Mouse (Mus musculus): ENCODE measurements around the gene Aptx. TPM values are rescaled to one million over a fixed set of nuclear protein-coding genes. Genes with fewer than 3 reads are reported as not detected.
A peak's percentile ranks its signal among the peaks of the same experiment; 100 is the strongest.

The Aptx gene
- polyA plus RNA-seq, 1 experiment from 2014 or later: 42.1 TPM

- H3K9me3 ChIP-seq (ENCODE audit: control insufficient read depth, low read length): no peaks in the 10 kb centered on the region
- peaks cover 5% of the 10 kb centered on the region; the same call in 1 of the 2 replicates for H3K4me1 ChIP-seq (replicated peaks; ENCODE audit: control insufficient read depth, insufficient read depth, low read length)
- DNase-seq (ENCODE audit: low spot score) (peak; percentile 49), ATAC-seq (ENCODE audit: low FRiP score) (peak; percentile 33; the same call in 1 of the 2 replicates)
- H3K36me3 ChIP-seq (replicated peaks; ENCODE audit: control insufficient read depth, insufficient read depth): peaks cover 7% of the 10 kb centered on the region; the same call in 1 of the 2 replicates
- H3K27ac ChIP-seq: no peak overlapping the region
- WGBS: 56% methylated on average over 5 of the region's 5 CpGs
- no peak overlapping the region for H3K9ac ChIP-seq
- no peaks in the 10 kb centered on the region for H3K27me3 ChIP-seq (ENCODE audit: control insufficient read depth, insufficient read depth, low read length)
- H3K4me3 ChIP-seq (replicated peaks; ENCODE audit: low read length): no peak overlapping the region
- H3K4me2 ChIP-seq (replicated peaks): no peak overlapping the region
Measured at GRCm38 (mm10) chr4:40680250-40680860, 22.6 kb downstream of the Aptx start.

- Histone ChIP-seq H3K4me3 (replicated peaks; ENCODE audit: low read length) (no peak overlapping the region), H3K4me1 (replicated peaks; ENCODE audit: control insufficient read depth, insufficient read depth, low read length) (peaks cover 5% of the 10 kb centered on the region; the same call in 1 of the 2 replicates), H3K36me3 (replicated peaks; ENCODE audit: control insufficient read depth, insufficient read depth) (no peaks in the 10 kb centered on the region), H3K9ac (no peak overlapping the region), H3K4me2 (replicated peaks) (peak overlapping the region; percentile 41; the same call in 1 of the 2 replicates), H3K9me3 (ENCODE audit: control insufficient read depth, low read length) (no peaks in the 10 kb centered on the region), H3K27ac (no peak overlapping the region), H3K27me3 (ENCODE audit: control insufficient read depth, insufficient read depth, low read length) (no peaks in the 10 kb centered on the region)
- whole genome bisulfite sequencing: 46% methylated on average over 5 of the region's 5 CpGs
- ATAC-seq (ENCODE audit: low FRiP score) (no peak), DNase-seq (ENCODE audit: low spot score) (peak; percentile 50)
Measured at GRCm38 (mm10) chr4:40677132-40677531, 25.9 kb downstream of the Aptx start.

- Histone ChIP-seq H3K4me3 (replicated peaks; ENCODE audit: low read length) (no peak overlapping the region), H3K9me3 (ENCODE audit: control insufficient read depth, low read length) (no peaks in the 10 kb centered on the region), H3K36me3 (replicated peaks; ENCODE audit: control insufficient read depth, insufficient read depth) (no peaks in the 10 kb centered on the region), H3K4me2 (replicated peaks) (peak overlapping the region; percentile 41), H3K9ac (no peak overlapping the region), H3K27me3 (ENCODE audit: control insufficient read depth, insufficient read depth, low read length) (no peaks in the 10 kb centered on the region), H3K27ac (no peak overlapping the region), H3K4me1 (replicated peaks; ENCODE audit: control insufficient read depth, insufficient read depth, low read length) (peaks cover 5% of the 10 kb centered on the region; the same call in 1 of the 2 replicates)
- ATAC-seq (ENCODE audit: low FRiP score) (0 out of 2 replicates have a peak, but pooled peaks have one; percentile 10), DNase-seq (ENCODE audit: low spot score) (no peak)
- WGBS: 17% methylated on average over 14 of the region's 14 CpGs
Measured at GRCm38 (mm10) chr4:40676338-40676737, 26.7 kb downstream of the Aptx start.

GRCm38 (mm10) chr4:40673526-40673925 lies 29.5 kb downstream of the Aptx start:
- no peaks in the 10 kb centered on the region for H3K36me3 ChIP-seq (replicated peaks; ENCODE audit: control insufficient read depth, insufficient read depth)
- ATAC-seq (ENCODE audit: low FRiP score) (no peak), DNase-seq (ENCODE audit: low spot score) (no peak)
- H3K27me3 ChIP-seq (ENCODE audit: control insufficient read depth, insufficient read depth, low read length): no peaks in the 10 kb centered on the region
- peaks cover 5% of the 10 kb centered on the region; the same call in 1 of the 2 replicates for H3K4me1 ChIP-seq (replicated peaks; ENCODE audit: control insufficient read depth, insufficient read depth, low read length)
- no peak overlapping the region for H3K9ac ChIP-seq
- WGBS: 93% methylated on average over 5 of the region's 5 CpGs
- no peak overlapping the region for H3K4me2 ChIP-seq (replicated peaks)
- H3K9me3 ChIP-seq (ENCODE audit: control insufficient read depth, low read length): no peaks in the 10 kb centered on the region
- no peak overlapping the region for H3K4me3 ChIP-seq (replicated peaks; ENCODE audit: low read length)
- no peak overlapping the region for H3K27ac ChIP-seq

DNA sequence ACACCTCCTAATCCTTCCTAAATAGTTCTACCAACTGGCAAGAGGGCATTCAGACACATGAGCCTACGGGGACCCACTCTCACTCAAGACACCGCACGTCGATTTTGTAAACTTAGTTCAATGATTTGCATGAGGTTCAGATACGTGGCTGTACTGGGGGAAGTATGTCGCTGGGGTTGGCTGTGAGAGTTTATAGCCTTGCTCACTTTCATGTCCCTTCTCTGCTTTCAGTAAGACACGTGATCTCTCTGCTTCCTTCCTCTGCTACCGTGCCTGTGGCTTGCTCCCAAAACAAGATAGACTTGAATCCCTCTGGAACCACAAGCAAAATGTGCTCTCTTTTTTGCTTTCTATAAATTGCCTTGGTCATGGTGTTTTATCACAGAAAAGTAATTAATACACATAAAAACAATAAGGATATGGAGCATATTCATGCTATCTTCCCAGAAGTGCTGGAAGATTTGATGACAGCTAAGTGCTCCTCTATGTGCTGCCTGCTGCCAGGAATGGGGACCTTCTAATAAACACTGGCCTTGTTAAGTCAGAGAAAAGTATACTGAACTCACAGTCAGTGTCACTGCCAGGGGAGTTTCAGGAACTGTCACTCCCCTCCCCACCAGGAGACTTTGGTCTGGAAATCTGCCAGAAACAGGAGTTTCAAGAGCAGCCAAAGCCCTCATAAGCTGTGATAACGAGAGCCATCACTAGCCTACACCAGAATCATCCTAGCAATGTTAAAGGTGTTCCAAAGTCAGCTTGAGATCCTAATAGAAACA lies 36.6 kb downstream of the Aptx start:
- ATAC-seq (ENCODE audit: low FRiP score): no peak
- Histone ChIP-seq H3K4me3 (replicated peaks; ENCODE audit: low read length) (no peak overlapping the region), H3K27me3 (ENCODE audit: control insufficient read depth, insufficient read depth, low read length) (no peaks in the 10 kb centered on the region), H3K4me2 (replicated peaks) (no peak overlapping the region), H3K36me3 (replicated peaks; ENCODE audit: control insufficient read depth, insufficient read depth) (no peaks in the 10 kb centered on the region), H3K9ac (no peak overlapping the region), H3K9me3 (ENCODE audit: control insufficient read depth, low read length) (no peaks in the 10 kb centered on the region), H3K4me1 (replicated peaks; ENCODE audit: control insufficient read depth, insufficient read depth, low read length) (no peaks in the 10 kb centered on the region), H3K27ac (no peak overlapping the region)
- no peak for DNase-seq (ENCODE audit: low spot score)
- 84% methylated on average over 9 of the region's 9 CpGs for WGBS

DNA sequence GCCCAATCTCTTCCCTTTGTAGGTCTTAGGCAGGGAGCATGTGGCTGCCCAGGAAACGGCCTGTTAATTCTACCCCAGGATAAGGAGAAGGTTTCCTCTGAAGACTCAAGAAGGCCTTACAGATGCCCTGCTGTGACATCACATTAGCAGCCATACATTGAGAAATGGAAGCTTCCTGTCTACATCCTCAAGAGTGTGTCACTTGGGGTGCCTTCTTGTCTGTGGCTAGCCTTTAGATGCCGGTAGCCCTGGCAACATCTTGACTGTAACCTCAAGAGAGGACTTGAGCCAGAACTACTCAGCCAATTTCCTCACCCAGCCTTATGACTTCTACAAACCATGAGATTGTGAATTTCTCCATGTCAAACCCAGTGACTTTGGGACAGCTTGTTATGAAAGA lies 51.9 kb downstream of the Aptx start:
- H3K9me3 ChIP-seq (ENCODE audit: control insufficient read depth, low read length): no peaks in the 10 kb centered on the region

DNA sequence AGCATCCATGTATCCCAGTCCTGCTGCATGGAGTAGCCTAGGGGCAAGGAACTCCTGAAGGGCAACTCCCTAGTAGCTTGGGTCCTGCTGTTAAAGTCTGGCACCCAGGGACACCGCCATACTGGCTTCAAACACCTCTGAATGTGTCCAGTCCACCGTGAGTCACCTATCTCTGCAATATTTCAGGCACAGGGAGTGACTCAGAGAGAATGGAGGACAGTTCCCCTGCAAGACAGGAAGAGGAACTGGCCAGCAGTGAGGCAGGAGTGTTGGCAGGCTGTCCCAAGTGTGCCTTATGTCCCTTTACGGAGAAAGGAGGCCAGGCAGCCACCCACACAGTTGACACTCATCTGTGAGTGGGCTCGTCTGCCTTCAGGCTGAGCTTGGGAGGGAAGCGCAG lies 53.9 kb downstream of the Aptx start:
- H3K4me3 ChIP-seq (replicated peaks; ENCODE audit: low read length): no peak overlapping the region
- H3K9ac ChIP-seq: no peak overlapping the region
- 88% methylated on average over 5 of the region's 5 CpGs for WGBS
- H3K27me3 ChIP-seq (ENCODE audit: control insufficient read depth, insufficient read depth, low read length): no peaks in the 10 kb centered on the region
- ATAC-seq (ENCODE audit: low FRiP score) (no peak), DNase-seq (ENCODE audit: low spot score) (no peak)
- H3K27ac ChIP-seq: no peak overlapping the region
- no peaks in the 10 kb centered on the region for H3K36me3 ChIP-seq (replicated peaks; ENCODE audit: control insufficient read depth, insufficient read depth)
- H3K4me1 ChIP-seq (replicated peaks; ENCODE audit: control insufficient read depth, insufficient read depth, low read length): no peaks in the 10 kb centered on the region
- no peak overlapping the region for H3K4me2 ChIP-seq (replicated peaks)
- H3K9me3 ChIP-seq (ENCODE audit: control insufficient read depth, low read length): no peaks in the 10 kb centered on the region

More for the DNA sequence above, 51.9 kb downstream of the Aptx start:
- Histone ChIP-seq H3K36me3 (replicated peaks; ENCODE audit: control insufficient read depth, insufficient read depth) (no peaks in the 10 kb centered on the region), H3K4me2 (replicated peaks) (no peak overlapping the region), H3K27me3 (ENCODE audit: control insufficient read depth, insufficient read depth, low read length) (no peaks in the 10 kb centered on the region), H3K27ac (no peak overlapping the region), H3K4me1 (replicated peaks; ENCODE audit: control insufficient read depth, insufficient read depth, low read length) (no peaks in the 10 kb centered on the region), H3K4me3 (replicated peaks; ENCODE audit: low read length) (no peak overlapping the region), H3K9ac (no peak overlapping the region)
- WGBS: 87% methylated on average over 2 of the region's 2 CpGs
- ATAC-seq (ENCODE audit: low FRiP score) (no peak), DNase-seq (ENCODE audit: low spot score) (no peak)

DNA sequence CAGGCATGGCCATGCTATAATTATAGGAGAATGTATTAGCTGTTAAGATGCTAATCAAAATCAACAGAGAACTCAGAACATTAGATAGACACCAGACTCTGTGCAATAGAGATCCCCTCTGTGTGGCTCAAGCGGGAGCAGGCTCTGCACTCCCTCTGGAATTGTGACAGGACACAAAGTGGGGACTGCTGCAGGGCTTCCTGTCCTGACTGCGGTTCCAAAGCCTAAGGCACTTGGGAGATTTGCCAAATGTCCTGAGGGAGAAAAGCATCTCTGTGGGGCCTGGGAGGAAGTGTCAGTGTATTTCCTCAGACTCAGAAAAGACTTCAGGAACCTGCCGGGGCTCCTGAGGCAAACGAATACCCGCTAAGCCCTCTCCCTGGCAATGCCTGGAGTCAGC lies 59.4 kb downstream of the Aptx start:
- H3K4me2 ChIP-seq (replicated peaks): no peak overlapping the region
- 0 out of 2 replicates have a peak, but pooled peaks cover 2% of the 10 kb centered on the region for H3K9me3 ChIP-seq (ENCODE audit: control insufficient read depth, low read length)
- no peaks in the 10 kb centered on the region for H3K4me1 ChIP-seq (replicated peaks; ENCODE audit: control insufficient read depth, insufficient read depth, low read length)
- H3K36me3 ChIP-seq (replicated peaks; ENCODE audit: control insufficient read depth, insufficient read depth): no peaks in the 10 kb centered on the region
- no peak overlapping the region for H3K9ac ChIP-seq
- H3K27ac ChIP-seq: no peak overlapping the region
- DNase-seq (ENCODE audit: low spot score): peak; percentile 25
- no peak; the same call in 1 of the 2 replicates for ATAC-seq (ENCODE audit: low FRiP score)
- H3K27me3 ChIP-seq (ENCODE audit: control insufficient read depth, insufficient read depth, low read length): no peaks in the 10 kb centered on the region
- 64% methylated on average over 5 of the region's 5 CpGs for WGBS
- H3K4me3 ChIP-seq (replicated peaks; ENCODE audit: low read length): no peak overlapping the region

- H3K27ac ChIP-seq: no peak overlapping the region
- peak; percentile 2 for DNase-seq (ENCODE audit: low spot score)
- no peak for ATAC-seq (ENCODE audit: low FRiP score)
- H3K4me1 ChIP-seq (replicated peaks; ENCODE audit: control insufficient read depth, insufficient read depth, low read length): no peaks in the 10 kb centered on the region
- no peak overlapping the region for H3K4me3 ChIP-seq (replicated peaks; ENCODE audit: low read length)
- no peak overlapping the region for H3K4me2 ChIP-seq (replicated peaks)
- H3K27me3 ChIP-seq (ENCODE audit: control insufficient read depth, insufficient read depth, low read length): no peaks in the 10 kb centered on the region
- no peaks in the 10 kb centered on the region for H3K36me3 ChIP-seq (replicated peaks; ENCODE audit: control insufficient read depth, insufficient read depth)
- WGBS: 86% methylated on average over 4 of the region's 4 CpGs
- 0 out of 2 replicates have a peak, but pooled peaks cover 2% of the 10 kb centered on the region for H3K9me3 ChIP-seq (ENCODE audit: control insufficient read depth, low read length)
- H3K9ac ChIP-seq: no peak overlapping the region
Measured at GRCm38 (mm10) chr4:40640991-40641390, 62.0 kb downstream of the Aptx start.

Measured in hindbrain, embryonic 14.5 days (tissue).